Mouse (Mus musculus) gastrocnemius, postnatal 25 days (tissue): ENCODE results near the gene Gm28635. TPM values are rescaled to one million over a fixed set of nuclear protein-coding genes. Genes with fewer than 3 reads are reported as not detected.

Experiments
- DNase-seq: peaks from one replicate; pipeline ENCODE4 v3.0.0; 2022
- total RNA-seq, 2 experiments: library from RNA; stranded (reverse); gene quantifications; 1 replicate in 1 of 2; 2 replicates in 1 of 2; pipeline ENCODE4 v1.2.3; 2021

Gm28635 gene
- total RNA-seq, 2 experiments from 2014 or later: 0.94 to 3.4 TPM

DNA sequence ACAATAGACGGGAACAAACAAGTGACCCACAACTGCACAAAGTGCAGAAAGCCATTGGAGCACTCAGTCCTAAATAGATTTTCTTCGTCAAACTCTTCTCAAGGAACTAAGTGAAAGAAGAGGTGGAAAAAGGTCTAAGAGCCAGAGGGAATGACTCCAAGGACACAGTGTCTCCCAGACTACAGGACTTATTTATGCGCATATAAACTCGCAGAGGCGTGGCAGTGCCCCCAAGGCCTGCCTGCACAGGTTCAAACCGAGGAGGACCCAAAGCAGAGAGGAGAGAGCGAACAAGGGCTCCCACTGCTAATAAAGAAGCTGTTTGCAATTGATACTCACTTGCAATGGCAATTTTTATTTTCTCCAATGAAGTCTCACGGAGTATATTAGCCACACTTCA, 92.1 kb downstream of the Gm28635 start:
- DNase-seq: no peak

DNA sequence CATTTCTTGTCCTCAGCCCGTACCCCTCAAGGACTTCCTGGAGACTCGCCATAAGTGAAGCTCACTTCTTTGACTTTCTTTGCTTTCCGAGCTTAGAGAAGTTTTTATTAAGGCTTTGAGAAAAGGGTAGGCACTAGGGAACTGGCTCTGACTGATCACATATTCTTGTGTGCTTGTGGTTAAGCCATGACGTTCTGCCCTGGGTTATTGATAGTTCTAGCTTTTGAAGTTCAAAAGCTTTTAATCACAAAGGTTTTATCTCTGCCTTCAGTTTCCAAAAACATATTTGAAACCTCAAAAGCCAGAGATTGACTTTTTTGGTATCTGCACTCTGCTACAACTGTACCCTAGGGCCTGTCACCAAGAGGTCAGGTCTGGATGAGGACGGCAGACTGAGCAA, 95.6 kb downstream of the Gm28635 start:
- no peak for DNase-seq

DNA sequence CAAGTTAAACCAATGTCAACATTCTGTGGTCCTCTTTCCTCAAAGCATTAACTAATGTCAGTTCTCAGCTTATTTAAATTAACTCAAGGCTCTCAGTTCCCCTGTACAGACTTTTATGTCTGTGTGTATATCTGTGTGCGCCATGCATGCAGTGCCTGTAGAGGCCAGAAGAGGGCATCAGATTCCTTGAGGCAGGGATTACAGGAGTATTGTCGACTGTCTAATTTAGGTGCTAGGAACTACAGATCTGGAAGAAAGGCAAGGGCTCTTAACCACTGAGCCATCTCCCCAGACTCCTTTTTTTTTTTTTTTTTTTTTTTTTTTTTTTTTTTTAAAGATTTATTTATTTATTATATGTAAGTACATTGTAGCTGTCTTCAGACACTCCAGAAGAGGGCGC, 96.6 kb downstream of the Gm28635 start:
- no peak for DNase-seq

DNA sequence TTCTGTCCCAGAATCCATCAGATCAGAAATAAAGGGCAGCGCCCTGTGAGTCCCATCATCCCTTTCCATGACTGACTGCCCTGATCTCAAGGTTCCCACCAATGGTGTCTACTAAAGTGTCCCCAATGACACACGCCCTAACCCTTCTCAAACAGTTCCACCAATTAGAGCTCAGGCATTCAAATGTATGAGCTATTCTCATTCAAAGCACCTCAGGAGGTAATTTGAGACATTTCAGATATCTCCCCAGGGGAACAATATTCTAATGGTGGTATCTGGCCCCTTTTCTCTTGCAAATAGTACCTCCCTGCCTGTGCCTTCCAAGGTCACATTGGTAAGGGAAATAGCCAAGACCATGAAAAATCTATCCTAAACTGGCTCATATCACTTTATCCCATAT, 98.5 kb downstream of the Gm28635 start:
- no peak for DNase-seq

DNA sequence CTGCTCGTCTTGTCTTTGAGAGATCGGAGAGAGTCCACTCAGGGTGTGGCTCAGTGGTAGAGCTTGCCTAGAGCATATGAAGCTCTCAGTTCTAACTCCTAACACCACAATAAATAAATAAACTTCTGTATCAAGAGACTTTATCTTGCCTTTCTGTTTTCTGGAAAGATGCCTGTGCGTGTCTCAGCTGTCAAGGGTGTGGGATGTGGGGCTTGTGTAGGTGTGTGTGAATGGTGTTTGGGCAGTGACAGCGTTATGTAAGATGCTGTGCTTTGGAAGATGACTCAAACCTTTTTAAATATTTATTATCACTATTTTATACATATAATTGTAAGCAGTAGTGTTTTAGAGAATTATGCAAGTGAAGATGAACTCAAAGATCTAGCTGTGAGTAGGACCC, 103.7 kb downstream of the Gm28635 start:
- no peak for DNase-seq

DNA sequence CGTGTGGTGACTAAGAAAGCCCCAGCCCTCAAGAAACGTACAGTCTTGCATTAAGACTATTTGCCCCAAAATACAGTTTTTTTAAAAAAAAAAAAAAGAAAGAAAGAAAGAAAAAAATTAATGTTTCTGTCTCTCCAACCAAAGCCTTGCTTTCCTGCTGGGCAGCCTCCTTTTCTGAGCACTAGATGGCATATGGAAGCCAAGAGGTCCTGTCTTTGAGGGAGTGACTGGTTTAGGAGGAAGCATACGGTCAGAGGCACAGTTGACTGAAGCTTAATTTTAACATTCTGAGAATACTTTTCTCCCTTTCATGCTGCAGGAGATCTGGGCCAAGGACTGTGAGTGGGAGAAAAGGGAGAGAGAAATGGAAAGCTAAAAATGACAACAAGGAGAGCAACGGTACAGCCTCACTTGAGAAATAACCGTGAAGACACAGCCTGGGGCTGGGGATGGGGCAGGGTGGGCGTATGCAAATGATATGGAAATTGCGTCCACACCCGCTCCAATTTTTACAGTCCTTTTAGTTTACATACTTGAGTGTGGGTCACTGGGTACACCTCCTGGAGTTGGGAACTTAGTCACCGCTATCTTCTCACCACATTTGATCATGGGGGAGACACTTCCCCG, 120.8 kb downstream of the Gm28635 start:
- no peak for DNase-seq

Other genes starting within 250 kb of the Gm28635 start
- 1 to 10 TPM; 2.8 to 5.0 TPM for gene Tfpi, start 201.3 kb downstream of the Gm28635 start, total RNA-seq
- 10 to 100 TPM; 29.6 to 31.2 TPM for gene Ctnnd1, start 27.3 kb downstream of the Gm28635 start, total RNA-seq
- gene Btbd18, start 19.0 kb downstream of the Gm28635 start, total RNA-seq: not detected
- 10 to 100 TPM in 1 of 2 experiments, 1 to 10 TPM in 1; 9.7 to 11.9 TPM for gene Selenoh, start 7.3 kb downstream of the Gm28635 start, total RNA-seq
- 1 to 10 TPM; 6.7 to 7.6 TPM for gene Med19, start 361 bp upstream of the Gm28635 start, total RNA-seq
- 10 to 100 TPM; 47.6 to 69.5 TPM for gene Tmx2, start 1.1 kb upstream of the Gm28635 start, total RNA-seq
- 10 to 100 TPM; 56.6 TPM for gene Zdhhc5, start 37.1 kb upstream of the Gm28635 start, total RNA-seq
- gene Clp1, start 49.3 kb upstream of the Gm28635 start, total RNA-seq: 1 to 10 TPM; 3.2 to 3.5 TPM
- under 1 TPM; 0.49 to 0.51 TPM for gene Ypel4, start 56.0 kb upstream of the Gm28635 start, total RNA-seq
- gene Gm19426, start 65.6 kb upstream of the Gm28635 start, total RNA-seq: under 1 TPM; 0.54 to 0.95 TPM
- gene Serping1, start 97.4 kb upstream of the Gm28635 start, total RNA-seq: 10 to 100 TPM; 46.7 to 59.3 TPM
- gene Ube2l6, start 120.8 kb upstream of the Gm28635 start, total RNA-seq: 1 to 10 TPM; 4.2 to 8.1 TPM
- 100 to 1,000 TPM; 101 to 105 TPM for gene Smtnl1, start 144.6 kb upstream of the Gm28635 start, total RNA-seq
- gene Timm10, start 149.0 kb upstream of the Gm28635 start, total RNA-seq: 10 to 100 TPM; 49.3 to 51.3 TPM
- 1 to 10 TPM; 7.7 to 8.4 TPM for gene Slc43a1, start 160.8 kb upstream of the Gm28635 start, total RNA-seq
- under 1 TPM; 0.43 to 0.54 TPM for gene Rtn4rl2, start 208.7 kb upstream of the Gm28635 start, total RNA-seq